Mouse (Mus musculus) intestine, embryonic 16.5 days (tissue): ENCODE data around the gene Usp48. TPM values are rescaled to one million over a fixed set of nuclear protein-coding genes. Genes with fewer than 3 reads are reported as not detected.

Source experiments
- ATAC-seq: fragments of 200-750 bp; cut with Nextera tagmentation; 2 replicates; pipeline ENCODE4 v1.8.0; 2017; ENCODE audit warnings: moderate TSS enrichment, moderate library complexity
- H3K27ac ChIP-seq: fragments of 300-500 bp; sonication (generic); 2 replicates; pipeline ENCODE4 v1.5.1; 2014; ENCODE audit warnings: mild to moderate bottlenecking, low read length
- H3K27me3 ChIP-seq: fragments of 300-500 bp; sonication (generic); replicated peaks from 2 replicates; pipeline ENCODE4 v1.6.1; 2014; ENCODE audit warnings: low read length, control low read depth, mixed read lengths; ENCODE audit not compliant: control insufficient read depth, insufficient read depth
- H3K36me3 ChIP-seq: fragments of 300-500 bp; sonication (generic); 2 replicates; pipeline ENCODE4 v1.6.1; 2014; ENCODE audit warnings: low read length, control low read depth; ENCODE audit not compliant: control insufficient read depth, insufficient read depth
- H3K4me1 ChIP-seq: fragments of 300-500 bp; sonication (generic); 2 replicates; pipeline ENCODE4 v1.6.1; 2014; ENCODE audit warnings: low read length, control low read depth, mixed read lengths; ENCODE audit not compliant: control insufficient read depth, insufficient read depth
- H3K4me2 ChIP-seq: fragments of 300-500 bp; sonication (generic); 2 replicates; pipeline ENCODE4 v1.6.1; 2014; ENCODE audit warnings: low read depth, low read length, control low read depth
- H3K4me3 ChIP-seq: fragments of 300-500 bp; sonication (generic); 2 replicates; pipeline ENCODE4 v1.5.1; 2014; ENCODE audit warnings: mild to moderate bottlenecking, low read length
- H3K9ac ChIP-seq: fragments of 300-500 bp; sonication (generic); 2 replicates; pipeline ENCODE4 v1.6.1; 2014; ENCODE audit warnings: low read depth, low read length
- H3K9me3 ChIP-seq: fragments of 300-500 bp; sonication (generic); 2 replicates; pipeline ENCODE4 v1.6.1; 2016; ENCODE audit warnings: low read length, control low read depth; ENCODE audit not compliant: control insufficient read depth
- WGBS: fragments of 180-500 bp; shearing (Covaris S2); extraction: QIAGEN DNeasy Blood & Tissue Kit; methylation state at CpG from one replicate; pipeline ENCODE4 v1.1.7; 2014; 5-methylcytosine and 5-hydroxymethylcytosine counted together
- polyA plus RNA-seq: library from polyadenylated mRNA; unstranded; fragments of >200 nt; fragmentation: Nextera tagmentation; extraction: Ambion mirVana; gene quantifications from 2 replicates; pipeline ENCODE4 v1.2.1, GENCODE M21; 2015

Gene Usp48
- polyA plus RNA-seq, 1 experiment from 2014 or later: 48.3 TPM

- peaks cover 23% of the 10 kb centered on the region for H3K36me3 ChIP-seq
- no peaks in the 10 kb centered on the region for H3K27me3 ChIP-seq
- H3K9ac ChIP-seq: no peak overlapping the region
- H3K9me3 ChIP-seq: no peaks in the 10 kb centered on the region
- no peak overlapping the region for H3K27ac ChIP-seq
- no peaks in the 10 kb centered on the region for H3K4me1 ChIP-seq
- no peak for ATAC-seq
- H3K4me3 ChIP-seq: no peak overlapping the region
- no peak overlapping the region for H3K4me2 ChIP-seq
- WGBS: 80% methylated on average over 2 of the region's 2 CpGs
Measured at GRCm38 (mm10) chr4:137630153-137630552, 36.6 kb downstream of the Usp48 start.

- H3K4me3 ChIP-seq: no peak overlapping the region
- no peaks in the 10 kb centered on the region for H3K9me3 ChIP-seq
- H3K9ac ChIP-seq: no peak overlapping the region
- no peak for ATAC-seq
- H3K4me1 ChIP-seq: no peaks in the 10 kb centered on the region
- no peaks in the 10 kb centered on the region for H3K27me3 ChIP-seq
- no peak overlapping the region for H3K27ac ChIP-seq
- 54% methylated on average over 3 of the region's 3 CpGs for WGBS
- H3K36me3 ChIP-seq: peaks cover 29% of the 10 kb centered on the region
- H3K4me2 ChIP-seq: no peak overlapping the region
Measured at GRCm38 (mm10) chr4:137631596-137631995, 38.0 kb downstream of the Usp48 start.

DNA sequence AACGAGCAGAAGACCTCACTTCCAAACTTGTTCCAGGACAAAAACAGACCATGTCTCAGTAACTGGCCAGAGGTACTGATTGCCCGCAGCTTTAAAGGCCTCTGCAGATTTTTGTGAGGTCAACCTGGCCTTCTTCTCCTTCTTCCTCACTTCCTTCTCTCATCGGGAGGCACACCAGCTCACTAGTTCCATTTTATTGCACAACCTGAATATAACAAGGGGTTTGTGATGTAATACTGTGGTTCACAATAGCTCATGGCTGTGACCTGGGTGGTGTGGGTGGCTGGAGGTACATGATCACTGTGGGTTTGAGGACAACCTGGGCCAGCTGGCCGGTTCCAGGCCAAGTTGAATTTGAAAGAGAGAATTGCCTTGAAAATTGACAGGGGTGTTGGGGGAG is 39.8 kb downstream of the Usp48 start:
- Histone ChIP-seq H3K4me2 (no peak overlapping the region), H3K4me3 (no peak overlapping the region), H3K4me1 (no peaks in the 10 kb centered on the region), H3K9ac (no peak overlapping the region), H3K9me3 (no peaks in the 10 kb centered on the region), H3K36me3 (peaks cover 40% of the 10 kb centered on the region), H3K27ac (no peak overlapping the region), H3K27me3 (no peaks in the 10 kb centered on the region)
- no peak for ATAC-seq
- 87% methylated on average over 4 of the region's 4 CpGs for WGBS

DNA sequence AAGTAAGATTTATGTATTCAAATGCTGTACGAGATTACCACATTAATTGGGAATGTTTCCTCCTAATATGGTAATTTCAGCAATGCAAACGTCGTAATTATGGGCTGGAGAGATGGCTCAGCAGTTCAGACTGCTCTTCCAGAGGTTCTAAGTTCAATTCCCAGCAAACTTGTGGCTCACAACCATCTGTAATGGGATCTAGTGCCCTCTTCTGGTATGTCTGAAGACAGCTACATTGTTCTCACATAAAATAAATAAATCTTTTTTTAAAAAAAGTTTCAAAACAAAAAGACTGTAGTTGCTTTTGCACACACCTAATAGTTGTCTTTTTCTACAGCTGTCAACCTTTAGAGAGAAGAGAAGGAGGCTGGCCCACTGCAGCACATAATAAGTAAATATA is 43.0 kb downstream of the Usp48 start:
- H3K4me1 ChIP-seq: peaks cover 6% of the 10 kb centered on the region; the same call in 1 of the 2 replicates
- no peak overlapping the region for H3K4me2 ChIP-seq
- H3K4me3 ChIP-seq: no peak overlapping the region
- no peak overlapping the region for H3K27ac ChIP-seq
- WGBS: 78% methylated on average over 3 of the region's 3 CpGs
- no peaks in the 10 kb centered on the region for H3K9me3 ChIP-seq
- peaks cover 32% of the 10 kb centered on the region for H3K36me3 ChIP-seq
- no peaks in the 10 kb centered on the region for H3K27me3 ChIP-seq
- H3K9ac ChIP-seq: no peak overlapping the region
- ATAC-seq: no peak

DNA sequence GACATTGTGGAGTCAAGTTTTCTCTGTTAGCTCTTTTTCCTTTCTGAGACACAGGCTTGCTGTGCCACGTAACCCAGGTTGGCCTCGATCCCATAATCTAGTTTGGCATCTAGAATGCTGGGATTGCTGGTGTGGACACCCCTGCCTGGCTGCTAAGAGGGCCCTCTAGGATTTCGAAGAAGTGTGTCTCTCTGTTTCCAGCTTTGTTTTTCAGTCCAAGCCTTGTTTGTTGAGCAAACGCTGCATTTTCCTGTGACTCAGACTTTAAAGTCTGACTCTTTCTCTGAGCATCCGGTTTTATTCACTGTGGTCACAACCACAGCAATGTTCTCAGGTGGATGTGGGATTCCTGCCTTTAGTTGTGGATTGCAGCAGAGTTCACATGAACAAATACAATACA is 48.0 kb downstream of the Usp48 start:
- no peaks in the 10 kb centered on the region for H3K9me3 ChIP-seq
- no peak overlapping the region for H3K4me3 ChIP-seq
- peaks cover 30% of the 10 kb centered on the region for H3K36me3 ChIP-seq
- H3K27ac ChIP-seq: peak overlapping the region; percentile 64
- H3K9ac ChIP-seq: no peak overlapping the region
- no peak for ATAC-seq
- no peaks in the 10 kb centered on the region for H3K27me3 ChIP-seq
- H3K4me2 ChIP-seq: no peak overlapping the region
- 69% methylated on average over 5 of the region's 5 CpGs for WGBS
- peaks cover 9% of the 10 kb centered on the region; the same call in 1 of the 2 replicates for H3K4me1 ChIP-seq

- 61% methylated on average over 2 of the region's 2 CpGs for WGBS
- peak overlapping the region; percentile 64 for H3K27ac ChIP-seq
- no peaks in the 10 kb centered on the region for H3K9me3 ChIP-seq
- ATAC-seq: peak; percentile 84
- no peak overlapping the region for H3K9ac ChIP-seq
- H3K4me1 ChIP-seq: peaks cover 9% of the 10 kb centered on the region; the same call in 1 of the 2 replicates
- H3K4me3 ChIP-seq: no peak overlapping the region
- peaks cover 30% of the 10 kb centered on the region for H3K36me3 ChIP-seq
- H3K4me2 ChIP-seq: no peak overlapping the region
- H3K27me3 ChIP-seq: no peaks in the 10 kb centered on the region
Measured at GRCm38 (mm10) chr4:137642101-137642500, 48.5 kb downstream of the Usp48 start.

DNA sequence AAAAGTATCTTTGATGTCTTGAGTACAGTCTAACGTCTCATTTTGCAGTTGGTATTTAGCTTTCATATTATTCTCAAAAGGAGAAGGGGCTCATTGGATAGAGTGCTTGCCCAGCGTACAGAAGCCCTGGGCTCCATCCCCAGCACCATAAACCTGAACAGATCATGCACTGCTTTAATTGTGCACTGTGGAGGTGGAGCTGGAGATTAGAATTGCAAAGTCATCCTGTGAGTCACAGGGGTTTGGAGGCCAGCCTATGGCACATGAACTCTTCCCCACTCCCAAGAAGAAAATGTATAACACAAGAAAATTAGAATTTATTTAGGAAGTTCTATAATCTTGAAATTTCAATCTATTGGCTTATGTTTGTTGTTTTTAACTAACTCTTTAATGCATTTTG is 49.9 kb downstream of the Usp48 start:
- Histone ChIP-seq H3K4me2 (no peak overlapping the region), H3K9me3 (no peaks in the 10 kb centered on the region), H3K36me3 (peaks cover 19% of the 10 kb centered on the region), H3K27ac (no peak overlapping the region), H3K4me1 (peaks cover 9% of the 10 kb centered on the region; the same call in 1 of the 2 replicates), H3K4me3 (no peak overlapping the region), H3K9ac (no peak overlapping the region), H3K27me3 (no peaks in the 10 kb centered on the region)
- 69% methylated on average over 2 of the region's 2 CpGs for WGBS
- peak; percentile 87 for ATAC-seq

GRCm38 (mm10) chr4:137646262-137646661 is 52.7 kb downstream of the Usp48 start:
- Histone ChIP-seq H3K4me3 (no peak overlapping the region), H3K9me3 (no peaks in the 10 kb centered on the region), H3K4me1 (peaks cover 5% of the 10 kb centered on the region; the same call in 1 of the 2 replicates), H3K9ac (no peak overlapping the region), H3K4me2 (no peak overlapping the region), H3K27ac (no peak overlapping the region), H3K36me3 (peaks cover 19% of the 10 kb centered on the region), H3K27me3 (no peaks in the 10 kb centered on the region)
- ATAC-seq: no peak

GRCm38 (mm10) chr4:137647648-137648047 is 54.1 kb downstream of the Usp48 start:
- no peak overlapping the region for H3K4me2 ChIP-seq
- ATAC-seq: no peak
- no peak overlapping the region for H3K4me3 ChIP-seq
- no peaks in the 10 kb centered on the region for H3K9me3 ChIP-seq
- peaks cover 19% of the 10 kb centered on the region for H3K36me3 ChIP-seq
- 85% methylated on average over 6 of the region's 6 CpGs for WGBS
- no peaks in the 10 kb centered on the region for H3K27me3 ChIP-seq
- no peak overlapping the region for H3K27ac ChIP-seq
- H3K4me1 ChIP-seq: 0 out of 2 replicates have a peak, but pooled peaks cover 1% of the 10 kb centered on the region
- H3K9ac ChIP-seq: no peak overlapping the region

- Histone ChIP-seq H3K9ac (no peak overlapping the region), H3K4me1 (no peaks in the 10 kb centered on the region), H3K27ac (no peak overlapping the region), H3K36me3 (peaks cover 22% of the 10 kb centered on the region), H3K9me3 (no peaks in the 10 kb centered on the region), H3K27me3 (no peaks in the 10 kb centered on the region), H3K4me3 (no peak overlapping the region), H3K4me2 (no peak overlapping the region)
- 89% methylated on average over 9 of the region's 9 CpGs for whole genome bisulfite sequencing
- no peak for ATAC-seq
Measured at GRCm38 (mm10) chr4:137648230-137648629, 54.7 kb downstream of the Usp48 start.
